Mouse (Mus musculus) G1E (cell line): ENCODE data around the gene Best3.

Experiments used
- CTCF ChIP-seq: IDR thresholded peaks from 2 replicates; pipeline ENCODE4 v1.5.1; 2012; ENCODE audit warnings: low read depth, low read length, inconsistent platforms, mixed read lengths
- GATA1 ChIP-seq: IDR thresholded peaks from 2 replicates; pipeline ENCODE4 v1.6.1; 2012; ENCODE audit warnings: borderline replicate concordance, low read length, inconsistent platforms, mixed read lengths
- POLR2AphosphoS5 ChIP-seq: IDR thresholded peaks from 2 replicates; pipeline ENCODE4 v1.6.1; 2012; ENCODE audit warnings: low read depth, low read length, inconsistent platforms; ENCODE audit not compliant: insufficient replicate concordance
- TAL1 ChIP-seq: conservative IDR thresholded peaks from 2 replicates; pipeline ENCODE4 v1.6.1; 2012; ENCODE audit warnings: low read depth, low read length, inconsistent platforms, mixed read lengths

- TF ChIP-seq CTCF, result no peak
- TF ChIP-seq TAL1, result no peak
- TF ChIP-seq GATA1, result no peak
- TF ChIP-seq POLR2AphosphoS5, result no peak
Observed at GRCm38 (mm10) chr10:117014565-117014964, 28.5 kb downstream of the Best3 start.
